Mouse (Mus musculus): ENCODE results near the gene Vmn2r89.
"Not testable (repeated sequence)": the region's sequence is repeated elsewhere in the genome, so short reads cannot be mapped to it uniquely, and the experiment has no call there.

Vmn2r89 gene

GRCm38 (mm10) chr14:51451557-51451956 is at the start of gene Vmn2r89:
Gene Vmn2r89 (plus strand): TSS chr14:51451857.
- DNase-seq (ENCODE audit: extremely low read depth, low read depth, low spot score) = not testable (repeated sequence)

- no peak for DNase-seq (ENCODE audit: extremely low read depth, low read depth, low spot score)
These were observed 41.1 kb upstream of the Vmn2r89 start, which contains the start of gene Vmn2r88 for GRCm38 (mm10) chr14:51410520-51410919. Gene Vmn2r88 (plus strand): TSS chr14:51410820.

GRCm38 (mm10) chr14:51423885-51424284 is 27.8 kb upstream of the Vmn2r89 start:
- no peak for DNase-seq (ENCODE audit: extremely low read depth, low read depth, low spot score)

- not testable (repeated sequence) for DNase-seq (ENCODE audit: extremely low read depth, low read depth, low spot score)
These were observed 21.5 kb upstream of the Vmn2r89 start for GRCm38 (mm10) chr14:51430138-51430537.

- DNase-seq (ENCODE audit: extremely low read depth, low read depth, low spot score) = no peak
These were observed 17.1 kb upstream of the Vmn2r89 start for GRCm38 (mm10) chr14:51434546-51434945.

GRCm38 (mm10) chr14:51435020-51435419 is 16.6 kb upstream of the Vmn2r89 start:
- no peak for DNase-seq (ENCODE audit: extremely low read depth, low read depth, low spot score)

GRCm38 (mm10) chr14:51438955-51439354 is 12.7 kb upstream of the Vmn2r89 start:
- DNase-seq (ENCODE audit: extremely low read depth, low read depth, low spot score) = no peak

GRCm38 (mm10) chr14:51480278-51480677 is 28.6 kb downstream of the Vmn2r89 start:
- DNase-seq (ENCODE audit: extremely low read depth, low read depth, low spot score) = not testable (repeated sequence)

GRCm38 (mm10) chr14:51481332-51482015 is 29.8 kb downstream of the Vmn2r89 start:
- not testable (repeated sequence) for DNase-seq (ENCODE audit: extremely low read depth, low read depth, low spot score)

GRCm38 (mm10) chr14:51482051-51482715 is 30.5 kb downstream of the Vmn2r89 start:
- DNase-seq (ENCODE audit: extremely low read depth, low read depth, low spot score) = no peak

GRCm38 (mm10) chr14:51482971-51483381 is 31.3 kb downstream of the Vmn2r89 start:
- not testable (repeated sequence) for DNase-seq (ENCODE audit: extremely low read depth, low read depth, low spot score)

GRCm38 (mm10) chr14:51483671-51484070 is 32.0 kb downstream of the Vmn2r89 start:
- no peak for DNase-seq (ENCODE audit: extremely low read depth, low read depth, low spot score)

- no peak for DNase-seq (ENCODE audit: extremely low read depth, low read depth, low spot score)
These were observed 34.5 kb downstream of the Vmn2r89 start for GRCm38 (mm10) chr14:51486111-51486510.

GRCm38 (mm10) chr14:51495781-51496180 is 44.1 kb downstream of the Vmn2r89 start:
- DNase-seq (ENCODE audit: extremely low read depth, low read depth, low spot score) = no peak

- DNase-seq (ENCODE audit: extremely low read depth, low read depth, low spot score) = no peak
These were observed 45.3 kb downstream of the Vmn2r89 start for GRCm38 (mm10) chr14:51496955-51497354.

GRCm38 (mm10) chr14:51497958-51498357 is 46.3 kb downstream of the Vmn2r89 start:
- no peak for DNase-seq (ENCODE audit: extremely low read depth, low read depth, low spot score)

- no peak for DNase-seq (ENCODE audit: extremely low read depth, low read depth, low spot score)
These were observed 48.1 kb downstream of the Vmn2r89 start for GRCm38 (mm10) chr14:51499707-51500275.

- no peak for DNase-seq (ENCODE audit: extremely low read depth, low read depth, low spot score)
These were observed 48.8 kb downstream of the Vmn2r89 start for GRCm38 (mm10) chr14:51500461-51500860.

GRCm38 (mm10) chr14:51507416-51507815 is 55.8 kb downstream of the Vmn2r89 start:
- DNase-seq (ENCODE audit: extremely low read depth, low read depth, low spot score) = no peak
